Mouse (Mus musculus): ENCODE data around the gene Hes1. TPM values are rescaled to one million over a fixed set of nuclear protein-coding genes. Genes with fewer than 3 reads are reported as not detected.

The Hes1 gene
- polyA plus RNA-seq (2015; fragmentation: Nextera tagmentation; extraction: Ambion mirVana) = 8.4 and 8.5 TPM in 2 replicates

DNA sequence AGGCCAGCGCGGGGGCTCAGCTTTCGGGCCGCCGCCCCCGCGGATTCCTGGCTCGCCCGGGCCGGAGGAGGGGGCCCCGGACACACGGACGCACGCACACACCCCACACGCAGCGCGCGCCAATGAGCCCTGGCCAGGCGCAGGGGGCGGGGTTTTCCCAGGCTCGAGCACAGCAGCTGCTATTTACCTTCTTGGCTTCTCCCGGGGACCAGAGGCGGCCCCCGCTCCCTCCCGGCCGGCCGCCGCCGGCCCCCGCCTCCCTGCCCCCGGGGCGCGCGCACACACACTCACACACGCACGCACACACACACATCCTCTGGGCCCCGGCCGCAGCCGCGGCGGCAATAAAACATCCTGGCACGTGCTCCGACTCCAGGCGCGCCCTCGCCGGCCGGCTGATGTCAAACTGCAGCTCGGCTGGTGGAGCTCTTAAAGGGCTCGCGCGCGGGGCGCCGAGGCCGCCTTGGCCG lies at the start of gene Hes1:
TSS of gene Hes1 (plus strand) at position 401 of the 470 bp plus-strand sequence.
- H3K36me3 ChIP-seq (ENCODE audit: control insufficient read depth, insufficient read depth, low read length) = no peaks in the 10 kb centered on the region
- peak within 1 kb of the TSS; percentile 88 for H3K27ac ChIP-seq (ENCODE audit: low read depth, low read length)
- H3K4me2 ChIP-seq (ENCODE audit: low read length) = peak within 1 kb of the TSS; percentile 98
- under 1% methylated on average over 39 of the region's 57 CpGs for WGBS
- H3K27me3 ChIP-seq (replicated peaks; ENCODE audit: control insufficient read depth, insufficient read depth, low read length) = peaks cover 29% of the 10 kb centered on the region
- peak; percentile 84 for ATAC-seq
- peak within 1 kb of the TSS; percentile 71 for H3K4me3 ChIP-seq (ENCODE audit: low read length)
- no peaks in the 10 kb centered on the region for H3K9me3 ChIP-seq (ENCODE audit: control insufficient read depth, low read length)
- peak within 1 kb of the TSS; percentile 85 for H3K9ac ChIP-seq (ENCODE audit: low read depth, low read length)
- H3K4me1 ChIP-seq (ENCODE audit: control insufficient read depth, insufficient read depth, low read depth, low read length) = peaks cover 39% of the 10 kb centered on the region

DNA sequence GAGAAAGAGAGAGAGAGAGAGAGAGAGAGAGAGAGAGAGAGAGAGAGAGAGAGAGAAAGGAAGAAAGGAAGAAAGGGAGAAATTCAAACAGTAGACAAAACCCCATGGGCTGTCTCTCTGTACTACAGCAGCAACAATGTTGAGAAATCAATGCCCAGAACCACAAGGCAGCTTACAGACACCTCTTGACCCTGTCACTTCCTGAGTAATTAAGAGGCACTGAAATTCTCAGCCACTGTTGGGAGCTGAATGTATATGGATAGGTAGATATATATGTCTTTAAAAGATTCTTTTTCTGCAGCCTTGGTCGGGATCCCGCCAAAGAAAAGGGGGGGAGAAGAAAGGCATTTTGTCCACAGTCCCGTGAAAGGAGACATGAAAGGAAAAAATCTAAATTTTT lies 48.1 kb upstream of the Hes1 start:
- no peaks in the 10 kb centered on the region; the same call in none of the 2 replicates for H3K27me3 ChIP-seq (replicated peaks; ENCODE audit: control insufficient read depth, insufficient read depth, low read length)
- H3K4me1 ChIP-seq (ENCODE audit: control insufficient read depth, insufficient read depth, low read depth, low read length) = peaks cover 9% of the 10 kb centered on the region
- no peaks in the 10 kb centered on the region for H3K36me3 ChIP-seq (ENCODE audit: control insufficient read depth, insufficient read depth, low read length)
- WGBS = 45% methylated on average over 3 of the region's 3 CpGs
- H3K4me3 ChIP-seq (ENCODE audit: low read length) = no peak overlapping the region
- no peak overlapping the region for H3K27ac ChIP-seq (ENCODE audit: low read depth, low read length)
- no peak overlapping the region for H3K9ac ChIP-seq (ENCODE audit: low read depth, low read length)
- no peak overlapping the region for H3K4me2 ChIP-seq (ENCODE audit: low read length)
- H3K9me3 ChIP-seq (ENCODE audit: control insufficient read depth, low read length) = no peaks in the 10 kb centered on the region
- no peak for ATAC-seq

DNA sequence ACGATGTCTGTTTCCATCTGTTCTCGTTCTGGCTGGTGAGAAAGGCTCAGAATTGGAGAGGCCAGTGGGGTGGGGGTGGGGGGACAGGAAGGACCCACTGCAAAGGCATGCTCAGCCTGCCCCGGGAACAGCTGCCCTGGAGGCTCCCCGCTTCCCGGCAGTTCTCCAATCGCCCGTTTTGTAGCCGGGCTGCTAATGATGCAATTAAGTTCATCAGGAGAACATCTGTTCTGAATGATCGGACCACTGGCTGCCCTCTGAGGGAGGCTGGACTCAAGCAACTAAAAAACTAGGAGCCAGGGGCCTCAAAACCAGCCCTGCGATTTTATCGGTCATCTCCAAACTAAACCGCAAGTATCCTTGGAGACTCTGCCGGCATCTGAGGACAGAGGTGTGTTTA lies 44.1 kb upstream of the Hes1 start:
- Histone ChIP-seq H3K9ac (ENCODE audit: low read depth, low read length) (no peak overlapping the region), H3K4me2 (ENCODE audit: low read length) (no peak overlapping the region), H3K4me3 (ENCODE audit: low read length) (no peak overlapping the region), H3K27me3 (replicated peaks; ENCODE audit: control insufficient read depth, insufficient read depth, low read length) (peaks cover 3% of the 10 kb centered on the region), H3K9me3 (ENCODE audit: control insufficient read depth, low read length) (no peaks in the 10 kb centered on the region), H3K4me1 (ENCODE audit: control insufficient read depth, insufficient read depth, low read depth, low read length) (peaks cover 13% of the 10 kb centered on the region), H3K27ac (ENCODE audit: low read depth, low read length) (no peak overlapping the region), H3K36me3 (ENCODE audit: control insufficient read depth, insufficient read depth, low read length) (no peaks in the 10 kb centered on the region)
- WGBS = 8% methylated on average over 13 of the region's 13 CpGs
- no peak for ATAC-seq

DNA sequence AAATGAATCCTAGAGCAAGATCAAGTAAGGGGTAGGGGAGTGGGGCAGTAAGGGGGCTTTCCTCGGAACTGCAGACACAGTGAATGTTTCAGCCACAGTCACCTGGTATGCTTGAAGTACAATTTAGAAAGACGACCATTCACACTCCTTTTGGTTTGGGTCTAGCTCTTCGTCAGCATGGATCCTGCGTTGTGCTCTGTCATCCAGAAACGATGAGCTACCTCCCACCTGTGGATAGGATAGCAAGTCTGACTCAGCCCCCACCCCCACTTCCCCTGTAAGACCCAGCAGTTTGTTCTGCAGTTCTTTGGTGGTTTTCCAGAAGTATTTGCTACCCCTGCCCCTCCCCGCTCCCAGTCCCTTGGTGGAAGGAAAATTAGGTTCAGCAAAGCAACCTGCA lies 41.8 kb upstream of the Hes1 start:
- Histone ChIP-seq H3K27me3 (replicated peaks; ENCODE audit: control insufficient read depth, insufficient read depth, low read length) (peaks cover 3% of the 10 kb centered on the region), H3K9ac (ENCODE audit: low read depth, low read length) (no peak overlapping the region), H3K4me1 (ENCODE audit: control insufficient read depth, insufficient read depth, low read depth, low read length) (peaks cover 13% of the 10 kb centered on the region), H3K27ac (ENCODE audit: low read depth, low read length) (no peak overlapping the region), H3K9me3 (ENCODE audit: control insufficient read depth, low read length) (no peaks in the 10 kb centered on the region), H3K4me2 (ENCODE audit: low read length) (no peak overlapping the region), H3K4me3 (ENCODE audit: low read length) (no peak overlapping the region), H3K36me3 (ENCODE audit: control insufficient read depth, insufficient read depth, low read length) (no peaks in the 10 kb centered on the region)
- WGBS = 50% methylated on average over 6 of the region's 6 CpGs
- no peak for ATAC-seq

DNA sequence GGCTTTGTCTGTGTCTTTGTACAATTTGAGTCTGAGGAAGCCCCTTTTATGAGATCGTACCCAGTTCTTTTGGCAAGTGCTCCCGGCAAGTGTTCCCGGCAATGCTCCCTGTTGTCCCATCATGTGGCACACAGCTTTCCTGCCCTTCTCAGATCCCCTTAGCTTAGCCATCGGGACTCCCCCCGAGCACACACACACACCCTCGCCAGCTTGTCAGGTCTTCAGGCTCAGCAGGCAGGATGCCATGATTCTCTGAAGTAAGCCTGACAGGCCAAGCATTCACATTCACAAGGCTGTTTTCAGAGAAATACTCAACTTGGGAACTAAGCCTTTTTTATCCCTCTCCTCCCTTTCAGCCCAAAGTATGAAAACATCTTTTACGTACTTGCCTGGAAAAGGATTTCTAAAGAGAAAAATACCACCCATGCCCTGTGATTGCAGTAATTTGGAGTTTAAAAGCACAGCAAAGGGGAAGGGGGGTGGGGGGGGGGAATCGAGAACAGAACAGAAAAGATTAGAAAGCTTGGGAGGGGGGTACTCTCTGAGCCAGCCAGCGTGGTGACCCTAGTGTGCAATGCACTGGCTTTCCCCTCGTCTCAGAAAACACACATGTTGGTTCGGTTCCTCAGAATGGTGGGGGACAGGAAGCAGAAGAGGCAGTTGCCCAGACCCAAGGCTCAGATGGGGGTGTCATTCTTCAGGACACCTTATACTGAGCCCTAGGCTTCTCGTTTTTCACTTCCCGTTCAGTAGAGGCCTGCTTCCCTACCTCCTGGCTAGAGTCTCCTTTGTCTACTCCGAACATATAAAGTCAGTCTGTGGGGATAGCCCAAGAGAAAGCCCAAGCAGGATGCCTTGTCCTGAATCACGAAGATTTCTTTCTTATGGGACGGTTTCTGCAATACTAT lies 41.0 kb upstream of the Hes1 start:
- peak; percentile 75 for ATAC-seq
- Histone ChIP-seq H3K27me3 (replicated peaks; ENCODE audit: control insufficient read depth, insufficient read depth, low read length) (peaks cover 3% of the 10 kb centered on the region), H3K27ac (ENCODE audit: low read depth, low read length) (no peak overlapping the region; the same call in 1 of the 2 replicates), H3K4me1 (ENCODE audit: control insufficient read depth, insufficient read depth, low read depth, low read length) (peaks cover 13% of the 10 kb centered on the region), H3K9ac (ENCODE audit: low read depth, low read length) (no peak overlapping the region), H3K4me3 (ENCODE audit: low read length) (no peak overlapping the region), H3K4me2 (ENCODE audit: low read length) (peak overlapping the region; percentile 18; the same call in 1 of the 2 replicates), H3K36me3 (ENCODE audit: control insufficient read depth, insufficient read depth, low read length) (no peaks in the 10 kb centered on the region), H3K9me3 (ENCODE audit: control insufficient read depth, low read length) (no peaks in the 10 kb centered on the region)
- 45% methylated on average over 16 of the region's 16 CpGs for WGBS

DNA sequence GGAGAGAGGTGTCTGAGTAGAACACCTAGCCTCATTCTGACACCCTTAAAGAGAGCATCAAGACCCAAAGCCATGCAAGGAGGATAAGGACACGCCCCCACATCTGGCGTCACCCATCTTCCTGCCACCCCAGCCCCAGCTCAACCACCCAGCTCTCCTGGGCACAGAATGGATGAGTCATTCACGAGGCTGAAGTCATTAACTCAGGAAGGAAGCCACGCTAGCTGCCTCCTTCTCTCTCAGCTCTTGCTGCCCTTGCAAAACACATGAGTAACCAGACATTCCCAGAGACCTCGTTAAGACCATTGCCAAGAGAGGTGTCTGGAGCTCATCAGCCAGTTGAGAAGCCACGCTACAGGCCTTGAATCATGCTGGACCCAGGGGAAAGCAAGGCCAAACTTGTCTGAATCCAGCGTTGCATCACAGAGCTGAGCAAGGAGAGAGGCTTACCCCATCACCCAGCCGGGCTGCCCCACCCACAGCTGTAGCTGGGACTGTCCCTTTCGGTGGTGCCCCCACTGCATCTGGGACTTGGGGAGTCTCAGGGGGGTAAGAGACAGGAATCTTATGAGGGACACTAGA lies 39.4 kb upstream of the Hes1 start:
- Histone ChIP-seq H3K4me3 (ENCODE audit: low read length) (no peak overlapping the region), H3K36me3 (ENCODE audit: control insufficient read depth, insufficient read depth, low read length) (no peaks in the 10 kb centered on the region), H3K4me1 (ENCODE audit: control insufficient read depth, insufficient read depth, low read depth, low read length) (peaks cover 14% of the 10 kb centered on the region), H3K27ac (ENCODE audit: low read depth, low read length) (no peak overlapping the region), H3K9me3 (ENCODE audit: control insufficient read depth, low read length) (no peaks in the 10 kb centered on the region), H3K9ac (ENCODE audit: low read depth, low read length) (no peak overlapping the region), H3K27me3 (replicated peaks; ENCODE audit: control insufficient read depth, insufficient read depth, low read length) (peaks cover 3% of the 10 kb centered on the region), H3K4me2 (ENCODE audit: low read length) (no peak overlapping the region)
- ATAC-seq = no peak
- 70% methylated on average over 8 of the region's 9 CpGs for WGBS

DNA sequence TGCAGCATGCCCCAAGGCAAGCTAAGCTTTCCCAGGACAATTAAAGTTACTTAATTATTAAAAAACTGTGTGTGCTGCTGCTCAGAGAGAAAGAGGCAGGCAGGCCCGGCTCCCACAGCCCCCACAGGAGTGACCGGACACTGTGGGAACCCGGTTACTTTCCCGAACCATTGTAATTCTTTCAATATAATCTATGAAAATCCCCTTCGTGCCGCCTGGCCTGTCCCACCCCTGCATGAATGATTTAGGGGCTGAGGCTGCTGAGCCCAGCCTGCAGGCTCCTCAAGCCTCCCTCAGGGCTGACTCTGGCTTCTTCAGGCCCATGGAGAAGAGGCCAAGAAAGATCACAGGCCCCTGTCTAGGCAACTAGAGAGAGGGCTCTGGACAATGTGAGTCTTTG lies 36.0 kb upstream of the Hes1 start:
- H3K9me3 ChIP-seq (ENCODE audit: control insufficient read depth, low read length) = no peaks in the 10 kb centered on the region
- H3K4me1 ChIP-seq (ENCODE audit: control insufficient read depth, insufficient read depth, low read depth, low read length) = peaks cover 4% of the 10 kb centered on the region; the same call in 1 of the 2 replicates
- H3K4me2 ChIP-seq (ENCODE audit: low read length) = no peak overlapping the region
- H3K27me3 ChIP-seq (replicated peaks; ENCODE audit: control insufficient read depth, insufficient read depth, low read length) = no peaks in the 10 kb centered on the region
- no peak overlapping the region for H3K4me3 ChIP-seq (ENCODE audit: low read length)
- no peak overlapping the region for H3K27ac ChIP-seq (ENCODE audit: low read depth, low read length)
- H3K9ac ChIP-seq (ENCODE audit: low read depth, low read length) = no peak overlapping the region
- H3K36me3 ChIP-seq (ENCODE audit: control insufficient read depth, insufficient read depth, low read length) = no peaks in the 10 kb centered on the region
- WGBS = 31% methylated on average over 6 of the region's 6 CpGs
- ATAC-seq = no peak

DNA sequence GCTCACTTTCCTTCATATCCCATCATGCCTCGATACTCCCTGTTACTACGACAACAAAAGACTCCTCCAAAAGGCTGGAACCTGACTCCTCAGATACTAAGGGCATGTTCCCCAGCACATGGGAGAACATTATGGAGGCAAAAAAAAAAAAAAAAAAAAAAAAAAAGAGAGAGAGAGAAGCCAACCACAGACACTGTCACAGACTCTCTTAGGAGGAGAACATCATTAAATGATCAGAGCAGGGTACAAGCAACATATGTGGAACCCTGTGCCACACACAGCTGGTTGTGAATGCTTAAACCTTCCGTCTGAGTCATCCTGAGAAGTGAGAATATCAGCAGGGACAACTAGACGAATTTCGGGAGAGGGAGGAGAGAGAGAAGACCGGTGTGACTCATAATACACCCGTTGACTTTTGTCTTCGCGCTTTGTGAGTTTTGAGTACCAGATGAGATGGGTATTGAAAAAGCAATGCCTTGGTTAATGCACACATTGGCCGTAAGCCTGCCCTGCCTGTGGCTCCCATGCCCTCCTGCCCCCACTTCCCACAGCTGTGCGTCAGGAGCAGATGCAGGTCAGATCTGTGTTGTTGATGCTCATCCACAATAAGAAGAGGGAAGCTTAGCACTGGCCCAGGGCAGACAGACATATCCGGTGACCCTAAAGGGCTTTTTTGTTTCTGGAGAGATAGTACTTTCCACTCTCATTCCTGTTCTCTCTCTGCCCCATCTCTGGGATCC lies 34.8 kb upstream of the Hes1 start:
- no peaks in the 10 kb centered on the region for H3K9me3 ChIP-seq (ENCODE audit: control insufficient read depth, low read length)
- no peak for ATAC-seq
- H3K9ac ChIP-seq (ENCODE audit: low read depth, low read length) = no peak overlapping the region
- WGBS = 61% methylated on average over 12 of the region's 12 CpGs
- 0 out of 2 replicates have a peak, but pooled peaks cover 2% of the 10 kb centered on the region for H3K27me3 ChIP-seq (replicated peaks; ENCODE audit: control insufficient read depth, insufficient read depth, low read length)
- H3K36me3 ChIP-seq (ENCODE audit: control insufficient read depth, insufficient read depth, low read length) = no peaks in the 10 kb centered on the region
- H3K4me2 ChIP-seq (ENCODE audit: low read length) = no peak overlapping the region
- H3K4me1 ChIP-seq (ENCODE audit: control insufficient read depth, insufficient read depth, low read depth, low read length) = peaks cover 4% of the 10 kb centered on the region; the same call in 1 of the 2 replicates
- H3K4me3 ChIP-seq (ENCODE audit: low read length) = no peak overlapping the region
- no peak overlapping the region for H3K27ac ChIP-seq (ENCODE audit: low read depth, low read length)

Measured in hindbrain, embryonic 16.5 days (tissue).